Mouse (Mus musculus) MEL (cell line): ENCODE measurements around the gene Sult2b1. TPM values are rescaled to one million over a fixed set of nuclear protein-coding genes. Genes with fewer than 3 reads are reported as not detected.

ENCODE experiments used
- DNase-seq: peaks from one replicate; pipeline ENCODE4 v3.0.0; 2011; ENCODE audit warnings: low read depth, low spot score
- H3K27ac ChIP-seq: 2 replicates; pipeline ENCODE4 v1.5.1; 2012; ENCODE audit warnings: low read depth, mild to moderate bottlenecking, control low read depth, low read length, moderate library complexity; ENCODE audit not compliant: control insufficient read depth
- H3K27me3 ChIP-seq, 2 experiments: fragments of 150-350 bp in 1 of 2; sonication (generic) in 1 of 2; 2 replicates each; pipeline ENCODE4 v1.6.1; 2012; ENCODE audit warnings: low read length in 2 of 2, mild to moderate bottlenecking in 2 of 2, improper control_type of control experiment in 1 of 2, moderate library complexity in 1 of 2; ENCODE audit not compliant: insufficient read depth in 2 of 2, control insufficient read depth in 1 of 2
- H3K36me3 ChIP-seq, 2 experiments: 2 replicates each; pipeline ENCODE4 v1.6.1; 2012 to 2014; ENCODE audit warnings: low read length in 2 of 2, improper control_type of control experiment in 1 of 2, inconsistent platforms in 1 of 2, mild to moderate bottlenecking in 1 of 2; ENCODE audit not compliant: insufficient read depth in 2 of 2, control insufficient read depth in 1 of 2
- H3K4me1 ChIP-seq, 2 experiments: fragments of 150-350 bp in 1 of 2; sonication (generic) in 1 of 2; 2 replicates each; pipeline ENCODE4 v1.6.1; 2012; ENCODE audit warnings: low read length in 2 of 2, improper control_type of control experiment in 1 of 2, mild to moderate bottlenecking in 1 of 2; ENCODE audit not compliant: insufficient read depth in 2 of 2, control insufficient read depth in 1 of 2
- H3K4me3 ChIP-seq, 2 experiments: fragments of 150-350 bp in 1 of 2; sonication (generic) in 1 of 2; 2 replicates each; pipeline ENCODE4 v1.5.1; 2012; ENCODE audit warnings: low read depth in 2 of 2, low read length in 2 of 2, mild to moderate bottlenecking in 2 of 2, moderate library complexity in 2 of 2, control low read depth in 1 of 2, improper control_type of control experiment in 1 of 2; ENCODE audit not compliant: control insufficient read depth in 1 of 2, insufficient read depth in 1 of 2
- H3K79me2 ChIP-seq: 2 replicates; pipeline ENCODE4 v1.6.1; 2012; ENCODE audit warnings: mild to moderate bottlenecking, low read length, moderate library complexity; ENCODE audit not compliant: control insufficient read depth, poor library complexity, insufficient read depth
- H3K9ac ChIP-seq: 2 replicates; pipeline ENCODE4 v1.6.1; 2012; ENCODE audit warnings: low read depth, mild to moderate bottlenecking, control low read depth, low read length, moderate library complexity; ENCODE audit not compliant: control insufficient read depth, poor library complexity, severe bottlenecking
- H3K9me3 ChIP-seq: fragments of 150-350 bp; sonication (generic); replicated peaks from 2 replicates; pipeline ENCODE4 v1.6.1; 2012; ENCODE audit warnings: mild to moderate bottlenecking, low read length, improper control_type of control experiment, moderate library complexity; ENCODE audit not compliant: insufficient read depth
- BHLHE40 ChIP-seq: IDR thresholded peaks from 2 replicates; pipeline ENCODE4 v1.6.1; 2012; ENCODE audit warnings: low read depth, mild to moderate bottlenecking, inconsistent platforms, low read length, improper control_type of control experiment, borderline replicate concordance
- CHD2 ChIP-seq: IDR thresholded peaks from 2 replicates; pipeline ENCODE4 v1.6.1; 2011; ENCODE audit warnings: low read length, improper control_type of control experiment
- CTCF ChIP-seq, 3 experiments: IDR thresholded peaks in 2 of 3; conservative IDR thresholded peaks in 1 of 3; 2 replicates each; pipeline ENCODE4 v1.5.1; 2011 to 2012; ENCODE audit warnings: low read length in 3 of 3, low read depth in 2 of 3, mild to moderate bottlenecking in 2 of 3, improper control_type of control experiment in 1 of 3, inconsistent platforms in 1 of 3, mixed read lengths in 1 of 3, moderate library complexity in 1 of 3; ENCODE audit not compliant: control insufficient read depth in 1 of 3, insufficient read depth in 1 of 3, poor library complexity in 1 of 3, severe bottlenecking in 1 of 3
- ELF1 ChIP-seq: IDR thresholded peaks from 2 replicates; pipeline ENCODE4 v1.6.1; 2014; ENCODE audit warnings: low read depth, mild to moderate bottlenecking, inconsistent platforms, low read length, improper control_type of control experiment, moderate library complexity
- ETS1 ChIP-seq: IDR thresholded peaks from 2 replicates; pipeline ENCODE4 v1.6.1; 2012; ENCODE audit warnings: low read depth, mild to moderate bottlenecking, inconsistent platforms, low read length, improper control_type of control experiment, moderate library complexity
- GATA1 ChIP-seq: IDR thresholded peaks from 2 replicates; pipeline ENCODE4 v1.6.1; 2011; ENCODE audit warnings: low read depth, low read length, improper control_type of control experiment
- HCFC1 ChIP-seq: IDR thresholded peaks from 2 replicates; pipeline ENCODE4 v1.6.1; 2012; ENCODE audit warnings: low read depth, mild to moderate bottlenecking, inconsistent platforms, low read length, improper control_type of control experiment, moderate library complexity
- KAT2A ChIP-seq: conservative IDR thresholded peaks from 2 replicates; pipeline ENCODE4 v1.6.1; 2012; ENCODE audit warnings: low read depth, low read length, improper control_type of control experiment, inconsistent platforms
- MAFK ChIP-seq: IDR thresholded peaks from 2 replicates; pipeline ENCODE4 v1.6.1; 2011; ENCODE audit warnings: low read depth, mild to moderate bottlenecking, low read length, improper control_type of control experiment, borderline replicate concordance
- MAX ChIP-seq: IDR thresholded peaks from 2 replicates; pipeline ENCODE4 v1.6.1; 2011; ENCODE audit warnings: low read length, improper control_type of control experiment
- MAZ ChIP-seq: IDR thresholded peaks from 2 replicates; pipeline ENCODE4 v1.6.1; 2012; ENCODE audit warnings: low read depth, mild to moderate bottlenecking, inconsistent platforms, low read length, improper control_type of control experiment
- MEF2A ChIP-seq: IDR thresholded peaks from 2 replicates; pipeline ENCODE4 v1.6.1; 2014; ENCODE audit warnings: low read depth, mild to moderate bottlenecking, inconsistent platforms, low read length, improper control_type of control experiment; ENCODE audit not compliant: poor library complexity, insufficient replicate concordance, severe bottlenecking; ENCODE audit errors: extremely low read depth
- MYC ChIP-seq: IDR thresholded peaks from 2 replicates; pipeline ENCODE4 v1.6.1; 2011; ENCODE audit warnings: low read depth, mild to moderate bottlenecking, low read length, improper control_type of control experiment, moderate library complexity
- NELFE ChIP-seq: IDR thresholded peaks from 2 replicates; pipeline ENCODE4 v1.6.1; 2011; ENCODE audit warnings: low read depth, low read length, improper control_type of control experiment
- NRF1 ChIP-seq: IDR thresholded peaks from 2 replicates; pipeline ENCODE4 v1.6.1; 2014; ENCODE audit warnings: low read depth, mild to moderate bottlenecking, inconsistent platforms, low read length, improper control_type of control experiment, moderate library complexity; ENCODE audit not compliant: poor library complexity, insufficient read depth, severe bottlenecking
- POLR2A ChIP-seq, 2 experiments: IDR thresholded peaks; 2 replicates each; pipeline ENCODE4 v1.6.1; 2011 to 2012; ENCODE audit warnings: low read length in 2 of 2, mild to moderate bottlenecking in 2 of 2, control low read depth in 1 of 2, improper control_type of control experiment in 1 of 2, low read depth in 1 of 2, moderate library complexity in 1 of 2; ENCODE audit not compliant: control insufficient read depth in 1 of 2, insufficient read depth in 1 of 2, poor library complexity in 1 of 2
- POLR2AphosphoS5 ChIP-seq: IDR thresholded peaks from 2 replicates; pipeline ENCODE4 v1.6.1; 2012; ENCODE audit warnings: low read depth, borderline replicate concordance, mild to moderate bottlenecking, inconsistent platforms, low read length, moderate library complexity, mixed read lengths
- RAD21 ChIP-seq: IDR thresholded peaks from 2 replicates; pipeline ENCODE4 v1.6.1; 2011; ENCODE audit warnings: mild to moderate bottlenecking, low read depth, low read length, improper control_type of control experiment
- SIN3A ChIP-seq: IDR thresholded peaks from 2 replicates; pipeline ENCODE4 v1.6.1; 2012; ENCODE audit warnings: low read length, improper control_type of control experiment, inconsistent platforms
- SMC3 ChIP-seq: IDR thresholded peaks from 2 replicates; pipeline ENCODE4 v1.6.1; 2011; ENCODE audit warnings: low read depth, low read length, improper control_type of control experiment
- TAL1 ChIP-seq: IDR thresholded peaks from 2 replicates; pipeline ENCODE4 v1.6.1; 2012; ENCODE audit warnings: mild to moderate bottlenecking, inconsistent platforms, low read length, moderate library complexity, mixed read lengths
- TBP ChIP-seq: IDR thresholded peaks from 2 replicates; pipeline ENCODE4 v1.8.0; 2011; ENCODE audit warnings: low read depth, low read length, improper control_type of control experiment
- TCF12 ChIP-seq: IDR thresholded peaks from 2 replicates; pipeline ENCODE4 v1.6.1; 2014; ENCODE audit warnings: low read depth, mild to moderate bottlenecking, inconsistent platforms, low read length, improper control_type of control experiment, moderate library complexity
- UBTF ChIP-seq: IDR thresholded peaks from 2 replicates; pipeline ENCODE4 v1.6.1; 2012; ENCODE audit warnings: low read depth, mild to moderate bottlenecking, inconsistent platforms, low read length, improper control_type of control experiment, moderate library complexity, borderline replicate concordance; ENCODE audit not compliant: insufficient read depth
- USF1 ChIP-seq: IDR thresholded peaks from 2 replicates; pipeline ENCODE4 v1.6.1; 2014; ENCODE audit warnings: low read depth, mild to moderate bottlenecking, inconsistent platforms, low read length, improper control_type of control experiment, moderate library complexity
- USF2 ChIP-seq, 2 experiments: IDR thresholded peaks; 2 replicates each; pipeline ENCODE4 v1.6.1; 2011 to 2012; ENCODE audit warnings: improper control_type of control experiment in 2 of 2, low read length in 2 of 2, borderline replicate concordance in 1 of 2, inconsistent platforms in 1 of 2, low read depth in 1 of 2, mild to moderate bottlenecking in 1 of 2; ENCODE audit not compliant: insufficient read depth in 1 of 2
- ZC3H11A ChIP-seq: IDR thresholded peaks from 2 replicates; pipeline ENCODE4 v1.6.1; 2012; ENCODE audit warnings: low read depth, mild to moderate bottlenecking, inconsistent platforms, low read length, improper control_type of control experiment
- ZKSCAN1 ChIP-seq: IDR thresholded peaks from 2 replicates; pipeline ENCODE4 v1.6.1; 2012; ENCODE audit warnings: low read depth, mild to moderate bottlenecking, inconsistent platforms, low read length, improper control_type of control experiment, moderate library complexity
- ZNF384 ChIP-seq: IDR thresholded peaks from 2 replicates; pipeline ENCODE4 v1.6.1; 2012; ENCODE audit warnings: low read depth, mild to moderate bottlenecking, inconsistent platforms, low read length, improper control_type of control experiment
- polyA plus RNA-seq, 2 experiments: library from polyadenylated mRNA; stranded (reverse) in 1 of 2; unstranded in 1 of 2; fragments of >175 nt in 1 of 2; fragments of >200 nt in 1 of 2; gene quantifications; 2 replicates each; pipeline versions ENCODE4 v1.2.1 to v1.2.4; 2012; ENCODE audit warnings: low replicate concordance in 2 of 2, low read depth in 1 of 2; ENCODE audit not compliant: insufficient read length in 2 of 2, insufficient read depth in 1 of 2, missing spikeins in 1 of 2
- total RNA-seq: library from RNA; depleted of rRNA; stranded (reverse); fragments of 300-350 nt; gene quantifications from 2 replicates; pipeline ENCODE4 v1.2.3, GENCODE M21; 2012

Gene Sult2b1
- total and polyA plus RNA-seq, 3 experiments: 0.08 to 0.47 TPM; not detected in 1

- Histone ChIP-seq H3K27ac (no peak overlapping the region), H3K9me3 (no peaks in the 10 kb centered on the region), H3K4me1 (no peaks in the 10 kb centered on the region), H3K36me3 (no peaks in the 10 kb centered on the region), H3K9ac (no peak overlapping the region), H3K4me3 (no peak overlapping the region), H3K27me3 (0 out of 4 replicates have a peak, but pooled peaks cover 0 to 2% of the 10 kb centered on the region in 2 experiments), H3K79me2 (no peaks in the 10 kb centered on the region)
- TF ChIP-seq RAD21 (no peak), ZKSCAN1 (no peak), SIN3A (no peak), BHLHE40 (no peak), HCFC1 (no peak), MAX (no peak), MAZ (no peak), TBP (no peak), POLR2A (IDR thresholded peaks at IDR 0.05; ENCODE audit: control insufficient read depth in 1 of 2, insufficient read depth in 1 of 2, low read depth in 1 of 2, low read length in 2 of 2, poor library complexity in 1 of 2) (no peak), KAT2A (no peak), GATA1 (no peak), ZC3H11A (no peak), MYC (no peak), USF2 (IDR thresholded peaks at IDR 0.05; ENCODE audit: borderline replicate concordance in 1 of 2, insufficient read depth in 1 of 2, low read depth in 1 of 2, low read length in 2 of 2) (no peak), ZNF384 (no peak), MAFK (no peak), ELF1 (no peak), NRF1 (no peak), NELFE (no peak), TCF12 (no peak)
- no peak for DNase-seq
Observed at GRCm38 (mm10) chr7:45747450-45747849, 37.0 kb downstream of the Sult2b1 start.

GRCm38 (mm10) chr7:45746518-45746917 is 38.0 kb downstream of the Sult2b1 start:
- Histone ChIP-seq H3K4me1 (peaks cover 0 to 8% of the 10 kb centered on the region in 2 experiments; a peak in 2 of 4 replicates), H3K4me3 (no peak overlapping the region)
- TF ChIP-seq CTCF (IDR thresholded peaks at IDR 0.05 in 2 of 3, conservative IDR thresholded peaks at IDR 0.05 in 1 of 3; ENCODE audit: control insufficient read depth in 1 of 3, insufficient read depth in 1 of 3, low read depth in 2 of 3, low read length in 3 of 3, poor library complexity in 1 of 3, severe bottlenecking in 1 of 3) (peak; percentile 66 to 81 (median 77)), HCFC1 (no peak), MAZ (no peak), ZKSCAN1 (no peak), TAL1 (no peak), KAT2A (no peak), MEF2A (no peak), SMC3 (peak; percentile 78), POLR2A (IDR thresholded peaks at IDR 0.05; ENCODE audit: control insufficient read depth in 1 of 2, insufficient read depth in 1 of 2, low read depth in 1 of 2, low read length in 2 of 2, poor library complexity in 1 of 2) (no peak), ETS1 (no peak), BHLHE40 (no peak), USF1 (no peak), MYC (no peak), RAD21 (peak; percentile 56), GATA1 (no peak), ZC3H11A (peak; percentile 38; the same call in 1 of the 2 replicates), POLR2AphosphoS5 (no peak), UBTF (no peak), CHD2 (no peak)
- TF ChIP-seq, all 39 proteins: peak for 4
- H3K79me2 ChIP-seq: no peaks in the 10 kb centered on the region
- H3K9ac ChIP-seq: no peak overlapping the region
- peaks cover 0 to 4% of the 10 kb centered on the region in 2 experiments; a peak in 1 of 4 replicates for H3K36me3 ChIP-seq
- DNase-seq: peak; percentile 58
- no peaks in the 10 kb centered on the region for H3K27me3 ChIP-seq
- no peak overlapping the region for H3K27ac ChIP-seq
- no peaks in the 10 kb centered on the region for H3K9me3 ChIP-seq
